Mouse (Mus musculus) olfactory bulb, adult 2 months (tissue): ENCODE results near the gene Fcrl6.

Experiments
- CTCF ChIP-seq: fragments of 200-500 bp; IDR thresholded peaks from 2 replicates; pipeline ENCODE4 v1.5.1; 2012; ENCODE audit warnings: low read depth, mild to moderate bottlenecking, low read length, moderate library complexity; ENCODE audit not compliant: insufficient read depth
- POLR2A ChIP-seq: fragments of 200-500 bp; IDR thresholded peaks from 2 replicates; pipeline ENCODE4 v1.6.1; 2012; ENCODE audit warnings: mild to moderate bottlenecking, low read depth, low read length, moderate library complexity; ENCODE audit not compliant: insufficient read depth

DNA sequence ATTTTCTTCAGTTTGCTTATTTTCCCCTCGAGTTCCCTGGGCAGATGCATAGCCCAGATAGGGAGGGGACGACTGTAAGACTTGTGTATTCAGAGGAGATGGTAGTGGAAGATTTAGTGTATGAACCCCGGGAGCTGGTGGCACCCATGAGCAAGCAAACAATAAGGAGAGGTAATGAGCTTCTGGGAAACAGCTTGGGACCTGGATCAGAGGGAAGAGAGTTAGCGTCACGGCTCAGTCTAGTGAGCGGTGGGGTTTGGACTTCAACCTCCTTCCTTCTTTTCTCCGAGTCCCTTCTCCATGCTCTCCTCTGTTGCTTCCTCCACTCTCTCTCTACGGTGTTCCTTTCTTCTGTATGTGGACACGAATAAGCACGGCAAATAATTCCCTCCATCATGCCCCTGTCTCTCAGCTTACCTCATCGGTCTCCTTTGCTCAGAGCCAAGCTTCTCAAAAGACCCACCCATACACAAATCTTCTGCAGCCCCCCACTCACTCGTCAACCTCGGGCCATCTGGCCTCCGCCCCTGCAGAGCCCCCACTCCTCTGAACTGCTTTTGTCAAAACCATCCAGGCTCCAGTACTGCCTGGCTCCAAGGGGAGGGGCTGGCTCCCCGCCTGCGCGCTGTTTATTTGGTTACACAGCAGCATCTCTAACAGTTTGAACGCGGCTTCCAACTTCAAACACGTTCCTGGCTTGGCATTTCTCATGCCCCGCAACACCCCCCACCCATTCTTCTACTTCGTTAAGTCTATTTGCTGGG lies 14.4 kb upstream of the Fcrl6 start:
- no peak for TF ChIP-seq CTCF
- no peak for TF ChIP-seq POLR2A
